Mouse (Mus musculus): ENCODE measurements around the gene Fam178b. TPM values are rescaled to one million over a fixed set of nuclear protein-coding genes. Genes with fewer than 3 reads are reported as not detected.

Fam178b gene
- polyA plus RNA-seq, 2 experiments: 0.21 to 0.27 TPM

DNA sequence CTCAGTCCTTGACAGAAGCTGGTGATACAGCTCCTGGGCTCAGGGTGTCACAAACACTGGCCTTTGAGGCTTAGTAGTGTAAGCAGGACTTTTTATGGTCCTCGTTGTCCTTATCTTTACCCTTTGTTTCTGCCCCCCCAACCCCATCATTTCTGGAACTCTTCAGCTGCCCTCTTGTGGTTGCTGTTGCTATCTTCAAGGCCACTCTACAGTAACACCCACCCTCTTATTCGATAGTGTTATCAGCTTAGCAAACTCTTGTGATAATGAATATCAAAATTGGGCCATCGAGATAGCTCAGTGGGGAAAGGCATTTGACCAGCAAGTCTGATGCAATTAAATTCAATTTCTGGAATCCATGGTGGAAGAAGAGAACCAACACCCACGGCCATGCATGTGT is 18.5 kb downstream of the Fam178b start:
- Histone ChIP-seq H3K4me2 (ENCODE audit: low read depth) (no peak overlapping the region), H3K9me3 (ENCODE audit: control insufficient read depth, low read length) (no peaks in the 10 kb centered on the region), H3K27ac (no peak overlapping the region), H3K36me3 (replicated peaks; ENCODE audit: control insufficient read depth, insufficient read depth, low read depth) (no peaks in the 10 kb centered on the region), H3K4me1 (replicated peaks; ENCODE audit: control insufficient read depth in 2 of 2, insufficient read depth in 2 of 2, low read length in 1 of 2) (peaks cover 3 to 11% of the 10 kb centered on the region in 2 experiments), H3K9ac (replicated peaks) (no peak overlapping the region), H3K4me3 (ENCODE audit: insufficient read depth in 1 of 2, low read depth in 2 of 2, low read length in 2 of 2) (no peak overlapping the region), H3K27me3 (ENCODE audit: control insufficient read depth, insufficient read depth, low read length) (no peaks in the 10 kb centered on the region)
- WGBS (ENCODE audit: insufficient replicate concordance): 18% methylated on average over 4 of the region's 4 CpGs
- ATAC-seq (ENCODE audit: insufficient read depth): peak; percentile 43; the same call in 1 of the 2 replicates
- no peak for DNase-seq (ENCODE audit: low read depth in 3 of 3, low spot score in 3 of 3)
- TF ChIP-seq CTCF (IDR thresholded peaks at IDR 0.05; ENCODE audit: low read depth) (peak; percentile 39), EP300 (IDR thresholded peaks at IDR 0.05; ENCODE audit: low read depth) (no peak)

DNA sequence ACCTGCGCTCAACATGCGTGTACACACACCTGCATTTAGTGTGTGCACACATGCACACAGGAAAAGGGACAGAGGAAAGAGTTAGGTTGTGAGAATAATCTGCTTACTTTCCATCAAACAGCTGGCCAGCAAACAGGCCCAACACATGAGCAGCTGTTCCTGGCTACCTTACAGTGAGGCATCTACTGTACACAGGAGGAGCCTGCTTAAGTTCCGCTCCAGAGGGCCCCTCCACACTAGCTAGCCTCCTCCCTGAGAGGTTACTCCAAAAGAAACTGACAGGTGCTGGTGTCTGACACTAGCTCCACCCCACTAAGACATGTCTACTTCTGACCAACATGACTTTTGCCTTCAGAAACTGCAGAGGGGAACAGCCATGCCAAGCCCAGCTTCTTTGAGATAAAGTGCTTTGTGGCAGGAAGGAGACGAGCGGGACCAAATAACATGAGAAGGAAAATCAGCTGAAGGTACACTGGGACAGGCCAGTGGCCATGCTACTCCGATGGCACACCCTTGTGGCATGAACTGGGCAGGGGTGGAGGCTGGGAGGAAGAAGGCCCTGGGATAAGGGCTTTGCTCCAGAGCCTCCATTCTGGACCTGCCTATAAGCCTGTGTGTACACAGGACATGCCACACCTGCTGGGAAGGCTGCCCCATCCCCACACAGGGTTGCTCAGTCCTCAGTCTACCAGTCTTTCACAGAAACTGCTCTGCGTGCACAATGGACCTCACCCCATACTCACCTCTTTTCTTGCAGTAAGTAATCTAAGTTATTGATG is 24.2 kb downstream of the Fam178b start:
- Histone ChIP-seq H3K4me2 (ENCODE audit: low read depth) (no peak overlapping the region), H3K9ac (replicated peaks) (no peak overlapping the region), H3K4me3 (ENCODE audit: insufficient read depth in 1 of 2, low read depth in 2 of 2, low read length in 2 of 2) (no peak overlapping the region), H3K4me1 (replicated peaks; ENCODE audit: control insufficient read depth in 2 of 2, insufficient read depth in 2 of 2, low read length in 1 of 2) (peaks cover 7 to 20% of the 10 kb centered on the region in 2 experiments; a peak in 3 of 4 replicates), H3K27me3 (ENCODE audit: control insufficient read depth, insufficient read depth, low read length) (no peaks in the 10 kb centered on the region), H3K36me3 (replicated peaks; ENCODE audit: control insufficient read depth, insufficient read depth, low read depth) (no peaks in the 10 kb centered on the region), H3K27ac (no peak overlapping the region), H3K9me3 (ENCODE audit: control insufficient read depth, low read length) (no peaks in the 10 kb centered on the region)
- ATAC-seq (ENCODE audit: insufficient read depth) (no peak), DNase-seq (ENCODE audit: low read depth in 3 of 3, low spot score in 3 of 3) (no peak)
- TF ChIP-seq CTCF (IDR thresholded peaks at IDR 0.05; ENCODE audit: low read depth): no peak
- TF ChIP-seq EP300 (IDR thresholded peaks at IDR 0.05; ENCODE audit: low read depth): no peak
- 56% methylated on average over 7 of the region's 7 CpGs for WGBS (ENCODE audit: insufficient replicate concordance)

DNA sequence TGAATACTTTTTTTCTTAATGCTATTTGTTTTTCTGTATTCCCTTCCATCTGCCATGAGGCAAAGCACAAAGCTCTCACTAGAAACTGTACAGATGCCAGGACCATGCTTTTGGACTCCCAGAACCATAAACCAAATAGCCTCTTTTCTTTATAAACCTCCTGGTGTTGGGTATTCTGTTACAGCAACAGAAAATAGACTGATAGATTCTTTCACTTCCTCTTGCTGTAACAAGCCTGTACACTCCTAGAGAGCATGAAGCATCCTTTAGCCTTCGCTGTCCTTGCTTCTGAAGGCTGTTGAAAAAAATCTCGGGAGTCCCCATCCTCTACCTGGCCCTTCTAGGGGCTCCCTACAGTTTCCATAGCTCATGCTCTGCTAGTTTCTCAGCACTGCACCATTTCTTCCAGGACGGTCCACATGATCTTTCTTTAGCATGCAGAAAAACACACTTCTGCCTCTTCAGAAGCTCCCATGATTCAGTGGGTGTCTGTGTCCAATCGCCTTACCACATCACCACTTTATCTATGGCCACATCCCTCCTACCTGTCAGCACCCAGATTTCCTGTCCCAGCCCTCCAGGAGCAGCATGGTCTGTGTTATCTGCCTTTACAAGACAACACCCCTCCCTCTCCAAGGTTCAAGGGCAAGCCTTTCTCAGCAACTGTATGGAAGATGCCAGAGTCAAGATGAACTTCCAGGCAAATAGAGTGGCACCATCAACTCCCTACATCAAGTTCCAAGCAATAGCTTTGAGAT is 25.1 kb downstream of the Fam178b start:
- peak; percentile 63; the same call in 1 of the 2 replicates for ATAC-seq (ENCODE audit: insufficient read depth)
- Histone ChIP-seq H3K9ac (replicated peaks) (no peak overlapping the region), H3K27ac (no peak overlapping the region), H3K4me1 (replicated peaks; ENCODE audit: control insufficient read depth in 2 of 2, insufficient read depth in 2 of 2, low read length in 1 of 2) (peaks cover 7 to 20% of the 10 kb centered on the region in 2 experiments; a peak in 3 of 4 replicates), H3K9me3 (ENCODE audit: control insufficient read depth, low read length) (no peaks in the 10 kb centered on the region), H3K4me3 (ENCODE audit: insufficient read depth in 1 of 2, low read depth in 2 of 2, low read length in 2 of 2) (no peak overlapping the region), H3K27me3 (ENCODE audit: control insufficient read depth, insufficient read depth, low read length) (no peaks in the 10 kb centered on the region), H3K36me3 (replicated peaks; ENCODE audit: control insufficient read depth, insufficient read depth, low read depth) (no peaks in the 10 kb centered on the region), H3K4me2 (ENCODE audit: low read depth) (no peak overlapping the region)
- TF ChIP-seq EP300 (IDR thresholded peaks at IDR 0.05; ENCODE audit: low read depth) (peak; percentile 59), CTCF (IDR thresholded peaks at IDR 0.05; ENCODE audit: low read depth) (no peak)
- WGBS (ENCODE audit: insufficient replicate concordance): 33% methylated on average over 4 of the region's 4 CpGs
- DNase-seq (ENCODE audit: low read depth in 3 of 3, low spot score in 3 of 3): no peak

DNA sequence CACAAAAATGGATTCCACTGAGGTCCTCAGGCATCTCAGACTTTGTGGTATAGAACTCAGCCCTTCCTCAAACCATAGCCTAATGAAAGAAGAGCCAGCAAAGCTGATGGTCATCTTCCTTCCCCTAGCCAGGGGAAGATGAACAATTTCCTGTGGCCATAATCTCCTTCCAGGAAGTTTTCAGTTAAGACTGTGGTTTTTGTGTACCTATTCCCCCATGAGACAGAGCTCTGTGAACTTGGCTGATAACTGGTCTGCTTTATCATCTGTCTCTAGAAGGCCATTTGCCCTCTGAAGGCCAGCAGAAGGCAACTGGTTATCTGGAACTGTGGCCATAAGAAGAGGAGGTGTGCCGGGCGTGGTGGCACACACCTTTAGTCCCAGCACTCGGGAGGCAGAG is 26.8 kb downstream of the Fam178b start:
- Histone ChIP-seq H3K4me3 (ENCODE audit: insufficient read depth in 1 of 2, low read depth in 2 of 2, low read length in 2 of 2) (no peak overlapping the region), H3K4me1 (replicated peaks; ENCODE audit: control insufficient read depth in 2 of 2, insufficient read depth in 2 of 2, low read length in 1 of 2) (peaks cover 7 to 20% of the 10 kb centered on the region in 2 experiments; a peak in 3 of 4 replicates), H3K4me2 (ENCODE audit: low read depth) (no peak overlapping the region), H3K27me3 (ENCODE audit: control insufficient read depth, insufficient read depth, low read length) (no peaks in the 10 kb centered on the region), H3K36me3 (replicated peaks; ENCODE audit: control insufficient read depth, insufficient read depth, low read depth) (no peaks in the 10 kb centered on the region), H3K9me3 (ENCODE audit: control insufficient read depth, low read length) (no peaks in the 10 kb centered on the region), H3K27ac (no peak overlapping the region), H3K9ac (replicated peaks) (no peak overlapping the region)
- DNase-seq (ENCODE audit: low read depth in 3 of 3, low spot score in 3 of 3) (no peak), ATAC-seq (ENCODE audit: insufficient read depth) (no peak)
- WGBS (ENCODE audit: insufficient replicate concordance): 12% methylated on average over 3 of the region's 3 CpGs
- TF ChIP-seq EP300 (IDR thresholded peaks at IDR 0.05; ENCODE audit: low read depth): peak; percentile 46; the same call in 1 of the 2 replicates
- TF ChIP-seq CTCF (IDR thresholded peaks at IDR 0.05; ENCODE audit: low read depth): no peak

DNA sequence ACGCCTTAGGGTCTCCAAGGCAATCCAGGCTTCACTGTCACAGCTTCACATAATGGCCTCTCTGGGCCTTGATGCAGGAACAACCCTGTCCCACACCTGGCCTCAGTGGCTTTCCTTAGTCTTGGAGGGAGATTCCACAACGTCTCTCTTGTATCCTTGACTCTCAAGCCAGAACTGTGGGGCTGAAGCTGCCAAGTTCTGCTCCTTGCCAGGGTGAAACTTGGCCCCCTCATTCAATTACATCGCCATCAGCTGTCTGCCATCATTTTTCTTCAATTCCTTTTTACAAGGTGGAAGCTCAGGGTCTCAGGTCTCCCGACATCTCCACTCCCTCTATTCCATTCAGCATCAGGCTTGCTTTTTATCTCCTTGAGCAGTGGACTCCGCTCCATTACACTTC is 27.9 kb downstream of the Fam178b start:
- no peak overlapping the region for H3K9ac ChIP-seq (replicated peaks)
- no peaks in the 10 kb centered on the region for H3K27me3 ChIP-seq (ENCODE audit: control insufficient read depth, insufficient read depth, low read length)
- H3K4me2 ChIP-seq (ENCODE audit: low read depth): no peak overlapping the region
- no peaks in the 10 kb centered on the region for H3K9me3 ChIP-seq (ENCODE audit: control insufficient read depth, low read length)
- TF ChIP-seq EP300 (IDR thresholded peaks at IDR 0.05; ENCODE audit: low read depth): no peak
- H3K4me3 ChIP-seq (ENCODE audit: insufficient read depth in 1 of 2, low read depth in 2 of 2, low read length in 2 of 2): no peak overlapping the region
- DNase-seq (ENCODE audit: low read depth in 3 of 3, low spot score in 3 of 3) (no peak), ATAC-seq (ENCODE audit: insufficient read depth) (no peak)
- no peaks in the 10 kb centered on the region for H3K36me3 ChIP-seq (replicated peaks; ENCODE audit: control insufficient read depth, insufficient read depth, low read depth)
- H3K27ac ChIP-seq: no peak overlapping the region
- 71% methylated on average over 5 of the region's 5 CpGs for WGBS (ENCODE audit: insufficient replicate concordance)
- peaks cover 7 to 20% of the 10 kb centered on the region in 2 experiments; a peak in 3 of 4 replicates for H3K4me1 ChIP-seq (replicated peaks; ENCODE audit: control insufficient read depth in 2 of 2, insufficient read depth in 2 of 2, low read length in 1 of 2)
